Mouse (Mus musculus) erythroblast, embryonic 14.5 days (primary cell): ENCODE measurements around the gene Lmod1.

ENCODE experiments used
- GATA1 ChIP-seq: IDR thresholded peaks from 2 replicates; pipeline ENCODE4 v1.6.1; 2012; ENCODE audit warnings: low read length, inconsistent platforms, mixed read lengths
- TAL1 ChIP-seq: IDR thresholded peaks from 3 replicates; pipeline ENCODE4 v1.6.1; 2012; ENCODE audit warnings: low read length, inconsistent platforms, mixed read lengths

DNA sequence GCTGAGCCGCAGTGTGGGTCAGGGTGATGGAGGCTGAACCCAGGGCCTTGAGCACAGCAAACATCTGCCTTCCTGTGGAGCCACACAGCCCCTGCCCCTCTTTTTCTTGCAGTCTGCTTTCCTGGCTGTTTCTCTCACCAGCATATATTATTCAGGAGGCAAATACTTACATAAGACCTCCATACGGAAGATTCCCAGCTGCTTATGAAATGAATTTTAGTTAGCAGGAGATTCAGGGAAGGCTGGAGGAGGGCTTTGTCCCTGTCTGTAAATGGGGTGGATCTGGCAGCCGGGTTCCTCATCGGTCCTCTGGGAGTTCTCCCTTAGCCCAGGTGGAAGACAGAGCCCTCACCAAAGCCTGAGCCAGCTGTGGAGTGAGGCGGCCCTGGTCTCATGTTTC, 3.8 kb downstream of the Lmod1 start:
- TF ChIP-seq TAL1 = no peak
- TF ChIP-seq GATA1 = no peak
